Mouse (Mus musculus): ENCODE measurements around the gene Fam173b.
"Not testable (repeated sequence)": the region's sequence is repeated elsewhere in the genome, so short reads cannot be mapped to it uniquely, and the experiment has no call there.

Fam173b gene

GRCm38 (mm10) chr15:31601646-31602374, at the start of gene Fam173b, which contains the start of gene Cct5:
Fam173b (plus strand) TSS chr15:31601852.
Cct5 (minus strand) TSS chr15:31601804.
- peak; percentile 97 to 99 for DNase-seq

GRCm38 (mm10) chr15:31554855-31555254, 46.8 kb upstream of the Fam173b start:
- no peak for DNase-seq

DNA sequence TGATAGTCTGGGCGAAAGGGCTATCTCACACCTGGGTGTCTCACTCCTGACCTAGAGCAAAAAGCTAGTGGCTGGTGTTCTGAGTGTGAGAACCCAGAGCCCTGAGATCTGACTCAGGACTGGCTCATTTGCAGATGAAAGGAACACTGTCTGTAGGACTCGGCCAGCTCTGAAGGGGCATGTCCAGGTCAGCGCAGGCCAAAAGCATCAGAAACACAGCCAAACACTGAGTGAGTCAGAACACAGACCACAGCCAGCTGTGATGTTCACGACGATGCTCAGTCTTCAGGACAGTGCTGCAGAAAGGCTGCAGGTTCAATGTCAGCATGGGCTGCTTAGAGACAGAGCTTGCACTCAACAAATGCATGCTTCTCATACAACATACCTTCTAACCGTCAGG, 40.3 kb upstream of the Fam173b start:
- DNase-seq: no peak

- no peak for DNase-seq
These were observed 39.7 kb upstream of the Fam173b start for GRCm38 (mm10) chr15:31561976-31562375.

DNA sequence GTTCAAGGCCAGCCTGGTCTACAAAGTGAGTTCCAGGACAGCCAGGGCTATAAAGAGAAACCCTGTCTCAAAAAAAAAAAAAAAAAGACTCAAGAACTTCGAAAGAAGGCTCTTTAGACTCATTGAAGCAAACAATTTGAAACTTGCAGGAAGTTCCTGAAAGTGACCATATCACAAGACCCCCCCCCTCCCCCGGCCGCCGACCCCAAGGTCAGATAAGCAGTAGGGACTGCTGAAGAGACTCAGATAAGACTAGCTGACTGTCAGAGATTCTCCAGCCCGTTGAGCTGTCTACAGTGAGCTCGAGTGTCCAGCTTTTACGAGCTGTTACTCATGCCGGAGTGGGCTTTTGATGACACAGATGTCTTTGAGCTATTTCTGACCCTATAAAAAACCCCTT, 38.8 kb upstream of the Fam173b start:
- DNase-seq: no peak

DNA sequence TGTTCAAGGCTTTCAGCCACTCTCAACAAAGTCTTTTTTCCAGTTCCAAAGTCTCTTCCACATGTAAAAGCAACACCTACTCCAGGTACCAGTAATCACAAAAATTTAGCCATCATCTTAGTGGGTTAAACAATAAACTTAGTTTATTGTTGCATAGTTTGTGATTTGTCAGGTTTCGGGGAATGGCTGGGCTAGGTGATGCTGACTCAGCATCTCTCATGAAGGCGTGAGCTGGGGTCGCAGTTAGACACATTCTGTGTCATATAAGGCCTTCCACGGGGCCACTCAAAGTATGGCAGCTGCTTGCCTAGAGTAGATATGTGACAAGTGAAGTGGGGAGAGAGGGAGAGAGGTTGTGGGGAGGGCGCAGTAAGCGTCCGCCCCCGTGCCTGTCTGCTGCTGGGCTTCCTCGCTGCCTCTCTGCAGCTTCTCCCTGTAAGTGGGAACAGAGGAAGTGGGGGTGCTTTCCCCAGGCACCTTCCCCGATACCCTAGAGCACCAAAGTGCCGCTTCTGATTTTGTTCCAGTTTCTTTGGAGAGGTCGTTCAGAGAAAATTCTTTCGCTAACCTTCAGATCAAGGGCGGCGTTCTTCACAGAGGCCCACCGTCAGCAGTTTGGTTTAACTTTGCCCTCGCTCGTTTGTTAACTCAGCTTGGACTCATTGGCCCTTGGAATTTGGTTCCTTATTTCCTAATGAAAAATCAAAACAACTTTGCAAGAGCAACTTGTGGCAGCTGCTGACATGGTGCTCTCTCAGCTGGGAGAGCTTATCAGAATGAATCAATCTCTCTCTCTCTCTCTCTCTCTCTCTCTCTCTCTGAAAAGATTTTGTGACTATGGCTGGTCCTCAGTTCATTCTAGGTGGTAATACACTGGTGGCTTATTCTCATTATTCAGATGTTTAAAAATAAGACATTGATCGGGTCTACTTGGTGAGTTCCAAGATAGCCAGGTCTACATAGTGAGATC, 37.8 kb upstream of the Fam173b start:
- no peak for DNase-seq

GRCm38 (mm10) chr15:31565184-31565583, 36.5 kb upstream of the Fam173b start, which contains the start of gene Cmbl:
Cmbl (plus strand) TSS chr15:31565389.
- DNase-seq: no peak

DNA sequence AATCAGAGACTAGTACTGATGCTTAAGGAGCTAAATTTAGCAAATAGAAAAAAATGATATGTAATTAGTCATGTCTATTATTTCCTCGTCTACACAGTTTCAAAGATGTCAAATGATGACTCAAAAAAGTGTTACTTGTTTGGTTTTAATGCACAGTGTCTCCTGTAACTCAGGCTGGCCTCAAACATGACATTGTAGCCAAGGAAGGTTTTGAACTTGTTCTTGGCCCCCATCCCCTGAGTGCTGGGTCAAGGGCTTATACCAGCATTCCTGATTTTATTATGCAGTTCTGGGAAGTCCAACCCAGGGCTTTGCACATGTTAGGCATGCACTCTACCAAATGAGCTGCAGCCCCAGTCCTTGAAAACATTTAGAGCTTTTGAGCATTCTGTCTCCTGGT, 35.9 kb upstream of the Fam173b start:
- no peak for DNase-seq

- DNase-seq: no peak
These were observed 34.2 kb upstream of the Fam173b start for GRCm38 (mm10) chr15:31567431-31567830.

GRCm38 (mm10) chr15:31568581-31568996, 33.1 kb upstream of the Fam173b start:
- no peak for DNase-seq

DNA sequence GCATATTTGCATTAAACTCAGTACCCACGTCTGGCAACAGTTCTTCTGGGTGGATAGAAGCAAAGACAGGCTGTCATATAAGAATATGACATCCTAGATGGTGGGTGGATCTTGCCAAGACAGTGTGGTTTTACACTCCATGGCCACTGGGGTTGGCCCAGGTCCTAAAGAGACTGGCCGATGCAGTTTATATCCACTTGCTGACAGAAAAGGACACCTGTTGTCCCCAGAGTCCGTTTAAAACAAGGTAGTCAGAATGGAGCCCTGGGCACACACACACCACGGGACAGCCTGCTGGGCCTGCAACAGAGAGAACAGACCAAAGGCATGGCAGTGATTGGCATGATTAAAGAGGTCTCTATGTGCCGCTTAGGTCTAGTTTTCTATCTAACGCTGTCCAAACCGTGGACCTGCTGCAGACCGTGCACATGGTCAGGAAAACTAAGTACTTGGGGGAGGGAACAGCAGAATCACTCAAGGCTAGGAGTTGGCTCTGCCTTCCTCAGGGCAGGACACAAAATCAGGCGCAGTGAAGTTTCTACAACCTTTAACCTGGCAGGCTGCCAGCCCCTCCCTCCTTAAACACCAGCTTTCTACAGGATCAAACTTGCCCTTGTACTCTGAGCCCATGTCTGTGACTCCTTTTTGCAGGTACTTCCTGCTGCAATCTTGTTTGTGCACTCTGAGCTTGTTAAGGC, 32.2 kb upstream of the Fam173b start:
- no peak for DNase-seq

GRCm38 (mm10) chr15:31570959-31571358, 30.7 kb upstream of the Fam173b start:
- DNase-seq: no peak

DNA sequence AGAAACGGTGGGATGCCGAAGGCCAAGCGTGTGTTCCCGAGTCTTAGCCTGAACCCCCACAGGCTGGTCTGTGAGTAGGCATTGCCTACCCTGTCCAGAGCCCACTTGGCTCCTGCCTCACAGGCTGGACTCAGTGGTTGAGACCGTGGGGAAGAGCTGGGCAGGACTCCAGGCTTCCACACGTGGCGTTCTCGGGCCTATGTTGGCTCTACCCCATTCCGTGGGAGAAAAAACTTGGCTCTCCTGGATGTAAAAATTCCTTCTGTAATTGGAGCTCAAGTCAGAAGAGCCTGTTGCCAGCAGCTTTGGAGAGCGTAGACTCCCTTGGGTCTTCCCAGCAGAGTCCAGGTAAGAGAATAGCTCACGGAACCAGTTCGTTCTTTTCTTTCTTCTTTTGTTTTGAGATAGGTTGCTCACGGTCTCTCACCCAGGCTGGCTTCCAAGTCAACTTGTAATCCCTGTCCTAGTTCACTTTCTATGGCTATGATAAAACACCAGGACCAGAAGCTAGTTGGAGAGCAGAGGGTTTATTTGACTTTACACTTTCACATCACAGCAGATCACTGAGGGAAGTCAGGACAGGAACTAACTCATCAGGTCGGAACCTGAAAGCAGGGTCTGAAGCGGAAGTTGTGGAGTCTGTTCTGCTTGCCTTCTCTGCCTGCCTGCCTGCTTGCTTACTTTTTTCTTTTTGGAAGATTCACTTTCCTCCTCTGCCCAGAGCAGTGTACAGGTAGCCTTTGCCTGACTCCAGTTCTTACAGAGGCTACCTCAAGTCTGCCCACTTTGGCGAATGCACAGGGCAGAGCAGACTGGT, 29.5 kb upstream of the Fam173b start:
- no peak for DNase-seq

DNA sequence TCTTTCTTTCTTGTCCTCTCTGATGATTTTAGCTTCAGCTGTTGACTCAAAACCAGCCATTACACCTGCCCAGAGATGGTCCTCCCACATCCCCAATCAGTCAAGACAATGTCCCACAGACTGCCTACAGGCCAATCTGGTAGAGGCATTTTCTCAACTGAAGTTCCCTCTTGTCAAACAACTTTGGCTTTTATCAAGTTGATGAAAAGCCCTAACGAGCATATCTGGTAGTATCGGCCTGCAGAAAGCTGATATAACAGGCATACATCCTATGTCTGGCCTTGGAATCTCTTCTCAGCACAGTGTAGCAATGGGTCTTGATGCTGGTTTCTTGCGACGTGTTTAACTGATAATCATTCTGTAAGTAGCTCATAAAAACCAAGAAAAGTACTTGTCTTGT, 28.4 kb upstream of the Fam173b start:
- no peak for DNase-seq

DNA sequence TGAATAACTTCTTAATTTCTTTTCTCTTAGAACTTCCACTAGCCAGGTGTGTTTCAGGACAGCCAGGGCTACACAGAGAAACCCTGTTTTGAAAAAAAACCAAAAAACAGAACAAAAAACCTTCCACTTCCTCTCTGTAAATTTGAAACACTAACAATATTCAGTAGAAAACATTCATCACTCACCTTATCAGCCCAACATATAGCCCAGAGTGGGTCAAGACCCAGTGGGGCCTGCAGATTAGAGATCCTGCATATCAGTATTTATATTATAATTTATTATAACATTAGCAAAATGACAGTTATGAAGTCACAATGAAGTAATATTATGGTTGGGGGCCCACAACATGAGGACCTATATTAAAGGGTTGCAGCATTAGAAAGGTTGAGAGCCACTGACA, 28.0 kb upstream of the Fam173b start:
- DNase-seq: no peak

DNA sequence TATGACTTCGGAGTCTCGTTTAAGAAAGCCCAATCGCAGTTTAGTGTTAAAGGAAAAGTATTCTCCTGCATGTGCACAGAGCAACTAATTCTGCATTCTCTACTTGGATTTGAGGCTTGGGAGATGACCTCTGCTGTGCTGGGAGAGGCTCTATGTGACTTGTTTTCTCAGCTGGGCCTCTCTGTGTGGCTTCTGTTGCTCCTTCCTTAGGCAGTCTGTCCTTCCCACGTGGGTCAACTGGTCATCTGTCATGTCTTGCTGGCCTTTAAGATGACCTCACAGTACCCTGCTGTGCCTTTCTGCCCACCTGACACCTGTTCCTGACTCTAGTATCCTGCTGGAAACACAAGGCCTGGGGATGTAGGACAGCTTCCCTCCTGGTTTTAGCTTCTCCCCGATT, 25.6 kb upstream of the Fam173b start:
- no peak for DNase-seq

- DNase-seq: not testable (repeated sequence)
These were observed 20.6 kb upstream of the Fam173b start for GRCm38 (mm10) chr15:31581086-31581485.

DNA sequence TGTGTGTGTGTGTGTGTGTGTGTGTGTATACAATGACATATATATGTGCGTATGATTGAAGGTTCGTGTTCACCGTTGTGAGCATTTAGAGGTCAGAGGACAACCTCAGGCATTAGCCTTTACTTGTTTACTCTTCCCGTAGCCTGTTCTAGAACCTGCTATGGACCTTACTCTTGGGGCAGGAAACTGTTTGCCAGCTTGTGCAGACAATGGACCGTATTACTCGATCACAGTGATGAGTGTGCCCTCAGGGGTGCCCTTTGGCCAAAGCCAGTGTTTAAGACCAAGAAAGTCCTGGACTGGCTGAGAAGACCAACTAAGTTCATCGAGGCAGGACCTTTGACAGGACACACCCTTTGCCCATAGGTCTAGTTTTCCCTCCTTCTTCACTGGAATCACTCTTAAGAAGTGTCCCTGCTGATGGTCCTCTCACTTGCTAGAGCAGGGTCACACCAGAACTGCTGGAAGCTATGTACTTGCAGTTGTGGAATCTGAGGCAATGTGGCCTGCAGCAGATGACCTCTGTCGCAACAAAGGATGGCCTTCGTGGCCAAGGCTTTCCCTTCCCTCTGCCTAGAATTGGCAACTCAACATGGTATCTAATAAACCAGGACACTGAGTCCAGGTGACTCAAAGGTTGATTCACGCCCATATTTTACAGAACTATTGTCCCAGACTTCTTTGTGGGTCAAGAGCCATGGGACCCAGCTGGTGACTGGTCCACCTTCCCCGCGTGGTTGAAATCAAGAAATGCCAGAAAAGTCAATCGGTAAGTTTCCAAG, 18.2 kb upstream of the Fam173b start:
- DNase-seq: no peak

GRCm38 (mm10) chr15:31585238-31585637, 16.4 kb upstream of the Fam173b start:
- DNase-seq: no peak

GRCm38 (mm10) chr15:31586088-31586487, 15.6 kb upstream of the Fam173b start:
- DNase-seq: no peak

GRCm38 (mm10) chr15:31586519-31586918, 15.1 kb upstream of the Fam173b start:
- peak; percentile 84 to 90 for DNase-seq
